In genomic region chr11:116138096-116138467, GRCm38 (mm10) we compare ENCODE assay signal across 7 mouse cellular contexts. TPM values are rescaled to one million over a fixed set of nuclear protein-coding genes. Genes with fewer than 3 reads are reported as not detected.
DNase-seq lines count a peak whose midpoint lies in the region; ATAC-seq and TF ChIP-seq lines count a peak whose summit lies in the region.

No protein-coding gene starts in this region.

- WGBS in lung, embryonic 16.5 days: under 1% methylated on average over 20 of the region's 20 CpGs
- 1% methylated on average over 20 of the region's 20 CpGs for WGBS in embryonic facial prominence, embryonic 15.5 days
- under 1% methylated on average over 20 of the region's 20 CpGs for WGBS in limb, embryonic 11.5 days
- WGBS in small intestine, adult 2 months: under 1% methylated on average over 20 of the region's 20 CpGs

- H3K4me2 ChIP-seq in lung, embryonic 16.5 days (ENCODE audit: low read depth, low read length): peak overlapping the region; percentile 77
- peak overlapping the region; percentile 71 for H3K4me2 ChIP-seq in embryonic facial prominence, embryonic 15.5 days (replicated peaks)
- H3K4me2 ChIP-seq in limb, embryonic 11.5 days (ENCODE audit: low read depth, severe bottlenecking): peak overlapping the region; percentile 43

- peak; percentile 6; the same call in 1 of the 2 replicates for ATAC-seq in lung, embryonic 16.5 days (ENCODE audit: low read depth)
- no peak for ATAC-seq in embryonic facial prominence, embryonic 15.5 days (ENCODE audit: insufficient number of reproducible peaks, low FRiP score, low TSS enrichment, low read depth)
- no peak for ATAC-seq in limb, embryonic 11.5 days (ENCODE audit: insufficient number of reproducible peaks, low FRiP score, low TSS enrichment, low read depth)

- TF ChIP-seq POLR2A in small intestine, adult 2 months (IDR thresholded peaks at IDR 0.05; ENCODE audit: low read depth, low read length): no peak

- H3K9me3 ChIP-seq in lung, embryonic 16.5 days (ENCODE audit: control insufficient read depth, low read length): no peaks in the 10 kb centered on the region
- H3K9me3 ChIP-seq in embryonic facial prominence, embryonic 15.5 days (replicated peaks): no peaks in the 10 kb centered on the region
- no peaks in the 10 kb centered on the region for H3K9me3 ChIP-seq in limb, embryonic 11.5 days (ENCODE audit: control insufficient read depth, low read length)

- peak overlapping the region; percentile 41 for H3K27ac ChIP-seq in lung, embryonic 16.5 days (ENCODE audit: low read length)
- H3K27ac ChIP-seq in embryonic facial prominence, embryonic 15.5 days (replicated peaks): peak overlapping the region; percentile 80
- no peak overlapping the region; the same call in 1 of the 2 replicates for H3K27ac ChIP-seq in limb, embryonic 11.5 days (replicated peaks; ENCODE audit: low read depth, low read length)
- no peak overlapping the region for H3K27ac ChIP-seq in small intestine, adult 2 months (ENCODE audit: insufficient read depth, low read depth, low read length)

- H3K27me3 ChIP-seq in lung, embryonic 16.5 days (ENCODE audit: control insufficient read depth, insufficient read depth, low read depth, low read length): no peaks in the 10 kb centered on the region
- no peaks in the 10 kb centered on the region for H3K27me3 ChIP-seq in embryonic facial prominence, embryonic 15.5 days
- H3K27me3 ChIP-seq in limb, embryonic 11.5 days (ENCODE audit: control insufficient read depth, insufficient read depth, low read length): no peaks in the 10 kb centered on the region
- no peaks in the 10 kb centered on the region for H3K27me3 ChIP-seq in small intestine, adult 2 months (ENCODE audit: control insufficient read depth, insufficient read depth, low read length)

- peak overlapping the region; percentile 92 for H3K4me3 ChIP-seq in lung, embryonic 16.5 days (ENCODE audit: low read length)
- peak overlapping the region; percentile 94 for H3K4me3 ChIP-seq in embryonic facial prominence, embryonic 15.5 days (replicated peaks)
- H3K4me3 ChIP-seq in limb, embryonic 11.5 days (ENCODE audit: low read depth, low read length): peak overlapping the region; percentile 92
- peak overlapping the region; percentile 78 for H3K4me3 ChIP-seq in small intestine, adult 2 months (ENCODE audit: low read depth, low read length)

- peaks cover 7% of the 10 kb centered on the region for H3K4me1 ChIP-seq in lung, embryonic 16.5 days (replicated peaks; ENCODE audit: control insufficient read depth, insufficient read depth, low read length)
- peaks cover 25% of the 10 kb centered on the region for H3K4me1 ChIP-seq in embryonic facial prominence, embryonic 15.5 days
- peaks cover 3% of the 10 kb centered on the region; the same call in 1 of the 2 replicates for H3K4me1 ChIP-seq in limb, embryonic 11.5 days (ENCODE audit: control insufficient read depth, insufficient read depth, low read length)
- peaks cover 8% of the 10 kb centered on the region; the same call in 1 of the 2 replicates for H3K4me1 ChIP-seq in small intestine, adult 2 months (ENCODE audit: control insufficient read depth, insufficient read depth, insufficient read length, low read length)

- H3K36me3 ChIP-seq in lung, embryonic 16.5 days (ENCODE audit: control insufficient read depth, insufficient read depth, low read length): peaks cover 11% of the 10 kb centered on the region
- H3K36me3 ChIP-seq in embryonic facial prominence, embryonic 15.5 days: peaks cover 45% of the 10 kb centered on the region
- H3K36me3 ChIP-seq in limb, embryonic 11.5 days (ENCODE audit: control insufficient read depth, insufficient read depth, low read length): peaks cover 12% of the 10 kb centered on the region; the same call in 1 of the 2 replicates
- peaks cover under 1% of the 10 kb centered on the region; the same call in 1 of the 2 replicates for H3K36me3 ChIP-seq in small intestine, adult 2 months (ENCODE audit: control insufficient read depth, insufficient read depth, low read length)

- no peak for DNase-seq in lung, postnatal 4 days
- no peak for DNase-seq in limb, embryonic 11.5 days (ENCODE audit: low spot score)
- no peak for DNase-seq in left cerebral cortex, adult 9 months (ENCODE audit: low spot score in 2 of 2)
- DNase-seq in cerebellum, postnatal 14 days: no peak

- no peak for TF ChIP-seq CTCF in small intestine, adult 2 months (IDR thresholded peaks at IDR 0.05; ENCODE audit: extremely low read depth, insufficient read length, insufficient replicate concordance, low read depth, low read length)

- peak overlapping the region; percentile 79 for H3K9ac ChIP-seq in lung, embryonic 16.5 days (ENCODE audit: low read length)
- peak overlapping the region; percentile 87 for H3K9ac ChIP-seq in embryonic facial prominence, embryonic 15.5 days
- H3K9ac ChIP-seq in limb, embryonic 11.5 days (ENCODE audit: low read length): peak overlapping the region; percentile 72

RNA-seq across cellular contexts. Expression of gene Mrpl38, which starts 0.6 kb away (rescaled TPM):
- 79.3 and 80.6 TPM in 2 replicates for polyA plus RNA-seq in lung, embryonic 16.5 days (2015; fragmentation: Nextera tagmentation; extraction: Ambion mirVana)
- 86.9 and 93.7 TPM in 2 replicates for polyA plus RNA-seq in embryonic facial prominence, embryonic 15.5 days (2015; fragmentation: Nextera tagmentation; extraction: Ambion mirVana)
- polyA plus RNA-seq in limb, embryonic 11.5 days (2014; fragmentation: Nextera tagmentation; extraction: Ambion mirVana): 110 and 111 TPM in 2 replicates
- polyA plus RNA-seq in small intestine, adult 2 months (2012; rRNA removed): 36.4 and 40.1 TPM in 2 replicates

RNA-seq across cellular contexts. Expression of gene Trim65, which starts 7.2 kb away (rescaled TPM):
- polyA plus RNA-seq in lung, embryonic 16.5 days (2015; fragmentation: Nextera tagmentation; extraction: Ambion mirVana): 5.1 and 6.4 TPM in 2 replicates
- polyA plus RNA-seq in embryonic facial prominence, embryonic 15.5 days (2015; fragmentation: Nextera tagmentation; extraction: Ambion mirVana): 5.2 and 6.1 TPM in 2 replicates
- polyA plus RNA-seq in limb, embryonic 11.5 days (2014; fragmentation: Nextera tagmentation; extraction: Ambion mirVana): 2.2 and 2.5 TPM in 2 replicates
- 11.9 and 13.3 TPM in 2 replicates for polyA plus RNA-seq in small intestine, adult 2 months (2012; rRNA removed)

RNA-seq across cellular contexts. Expression of gene Trim47, which starts 11.1 kb away (rescaled TPM):
- 20.4 and 24.8 TPM in 2 replicates for polyA plus RNA-seq in lung, embryonic 16.5 days (2015; fragmentation: Nextera tagmentation; extraction: Ambion mirVana)
- 25.1 and 27.6 TPM in 2 replicates for polyA plus RNA-seq in embryonic facial prominence, embryonic 15.5 days (2015; fragmentation: Nextera tagmentation; extraction: Ambion mirVana)
- polyA plus RNA-seq in limb, embryonic 11.5 days (2014; fragmentation: Nextera tagmentation; extraction: Ambion mirVana): 3.7 and 4.3 TPM in 2 replicates
- polyA plus RNA-seq in small intestine, adult 2 months (2012; rRNA removed): 28.3 and 28.5 TPM in 2 replicates

RNA-seq across cellular contexts. Expression of gene Fbf1, which starts 29.9 kb away (rescaled TPM):
- polyA plus RNA-seq in lung, embryonic 16.5 days (2015; fragmentation: Nextera tagmentation; extraction: Ambion mirVana): 36.1 and 37.3 TPM in 2 replicates
- 36.9 and 44.9 TPM in 2 replicates for polyA plus RNA-seq in embryonic facial prominence, embryonic 15.5 days (2015; fragmentation: Nextera tagmentation; extraction: Ambion mirVana)
- 28.2 and 35.0 TPM in 2 replicates for polyA plus RNA-seq in limb, embryonic 11.5 days (2014; fragmentation: Nextera tagmentation; extraction: Ambion mirVana)
- 5.0 and 6.5 TPM in 2 replicates for polyA plus RNA-seq in small intestine, adult 2 months (2012; rRNA removed)

RNA-seq across cellular contexts. Expression of gene Wbp2, which starts 51.3 kb away (rescaled TPM):
- 95.4 and 98.9 TPM in 2 replicates for polyA plus RNA-seq in lung, embryonic 16.5 days (2015; fragmentation: Nextera tagmentation; extraction: Ambion mirVana)
- polyA plus RNA-seq in embryonic facial prominence, embryonic 15.5 days (2015; fragmentation: Nextera tagmentation; extraction: Ambion mirVana): 68.6 and 90.8 TPM in 2 replicates
- 49.3 and 52.1 TPM in 2 replicates for polyA plus RNA-seq in limb, embryonic 11.5 days (2014; fragmentation: Nextera tagmentation; extraction: Ambion mirVana)
- 139 and 334 TPM in 2 replicates for polyA plus RNA-seq in small intestine, adult 2 months (2012; rRNA removed)

Comparison
In these comparisons a context has a peak if more than half of its experiments do, and no peak if none do; other contexts are left out.
1. H3K27ac ChIP-seq: peak in lung, embryonic 16.5 days (single experiment) and embryonic facial prominence, embryonic 15.5 days (single experiment); none in limb, embryonic 11.5 days (single experiment) and small intestine, adult 2 months (single experiment).
2. Peak in every context shown above with its lines, with median percentiles within 50 percentile points of each other: H3K4me2 ChIP-seq, H3K4me3 ChIP-seq and H3K9ac ChIP-seq.